Mouse (Mus musculus): ENCODE measurements at regions not wholly inside any gene's neighbourhood (a gene's known extent, or its start where the extent isn't known, plus 50 kb on each side); places are given as distances from the start of the nearest gene placed in this dataset.
A peak's percentile ranks its signal among the peaks of the same experiment; 100 is the strongest.

GRCm38 (mm10) chr1:23462411-23462810 lies 64.8 kb upstream of the Ogfrl1 start:
- H3K4me3 ChIP-seq (ENCODE audit: low read length): no peak overlapping the region
- H3K36me3 ChIP-seq (ENCODE audit: insufficient read depth, low read length): no peaks in the 10 kb centered on the region
- H3K27me3 ChIP-seq (ENCODE audit: insufficient read depth, low read length): no peaks in the 10 kb centered on the region
- H3K4me2 ChIP-seq (replicated peaks; ENCODE audit: low read depth, low read length): no peak overlapping the region
- no peaks in the 10 kb centered on the region for H3K9me3 ChIP-seq (ENCODE audit: low read length)
- H3K9ac ChIP-seq (replicated peaks; ENCODE audit: low read length): no peak overlapping the region
- no peak overlapping the region for H3K27ac ChIP-seq (ENCODE audit: low read length)
- WGBS: 89% methylated on average over 3 of the region's 3 CpGs
- ATAC-seq (ENCODE audit: low FRiP score, low TSS enrichment): no peak
- no peaks in the 10 kb centered on the region for H3K4me1 ChIP-seq (ENCODE audit: insufficient read depth, low read length)

GRCm38 (mm10) chr1:23464081-23464480 lies 66.5 kb upstream of the Ogfrl1 start:
- H3K27ac ChIP-seq (ENCODE audit: low read length): no peak overlapping the region
- no peaks in the 10 kb centered on the region for H3K36me3 ChIP-seq (ENCODE audit: insufficient read depth, low read length)
- no peak overlapping the region for H3K4me2 ChIP-seq (replicated peaks; ENCODE audit: low read depth, low read length)
- no peaks in the 10 kb centered on the region for H3K4me1 ChIP-seq (ENCODE audit: insufficient read depth, low read length)
- WGBS: 63% methylated on average over 3 of the region's 3 CpGs
- no peak for ATAC-seq (ENCODE audit: low FRiP score, low TSS enrichment)
- no peak overlapping the region for H3K4me3 ChIP-seq (ENCODE audit: low read length)
- H3K9ac ChIP-seq (replicated peaks; ENCODE audit: low read length): no peak overlapping the region
- H3K9me3 ChIP-seq (ENCODE audit: low read length): no peaks in the 10 kb centered on the region
- H3K27me3 ChIP-seq (ENCODE audit: insufficient read depth, low read length): no peaks in the 10 kb centered on the region

GRCm38 (mm10) chr1:23466340-23466739 lies 68.8 kb upstream of the Ogfrl1 start:
- ATAC-seq (ENCODE audit: low FRiP score, low TSS enrichment): no peak

GRCm38 (mm10) chr1:23467405-23467804 lies 69.8 kb upstream of the Ogfrl1 start:
- no peak overlapping the region for H3K4me3 ChIP-seq (ENCODE audit: low read length)
- WGBS: 84% methylated on average over 2 of the region's 2 CpGs

More at GRCm38 (mm10) chr1:23466340-23466739, 68.8 kb upstream of the Ogfrl1 start:
- Histone ChIP-seq H3K4me2 (replicated peaks; ENCODE audit: low read depth, low read length) (no peak overlapping the region), H3K27ac (ENCODE audit: low read length) (no peak overlapping the region), H3K27me3 (ENCODE audit: insufficient read depth, low read length) (no peaks in the 10 kb centered on the region), H3K36me3 (ENCODE audit: insufficient read depth, low read length) (no peaks in the 10 kb centered on the region), H3K9me3 (ENCODE audit: low read length) (no peaks in the 10 kb centered on the region), H3K4me1 (ENCODE audit: insufficient read depth, low read length) (no peaks in the 10 kb centered on the region), H3K4me3 (ENCODE audit: low read length) (no peak overlapping the region), H3K9ac (replicated peaks; ENCODE audit: low read length) (no peak overlapping the region)
- WGBS: 64% methylated on average over 7 of the region's 7 CpGs

GRCm38 (mm10) chr1:23480776-23481320 lies 83.3 kb upstream of the Ogfrl1 start:
- H3K36me3 ChIP-seq (ENCODE audit: insufficient read depth, low read length): no peaks in the 10 kb centered on the region
- H3K4me2 ChIP-seq (replicated peaks; ENCODE audit: low read depth, low read length): no peak overlapping the region
- H3K27ac ChIP-seq (ENCODE audit: low read length): no peak overlapping the region
- H3K4me1 ChIP-seq (ENCODE audit: insufficient read depth, low read length): no peaks in the 10 kb centered on the region
- no peak overlapping the region for H3K9ac ChIP-seq (replicated peaks; ENCODE audit: low read length)
- no peak for ATAC-seq (ENCODE audit: low FRiP score, low TSS enrichment)
- no peaks in the 10 kb centered on the region for H3K27me3 ChIP-seq (ENCODE audit: insufficient read depth, low read length)
- H3K9me3 ChIP-seq (ENCODE audit: low read length): no peaks in the 10 kb centered on the region
- H3K4me3 ChIP-seq (ENCODE audit: low read length): no peak overlapping the region
- WGBS: 54% methylated on average over 5 of the region's 5 CpGs

More at GRCm38 (mm10) chr1:23467405-23467804, 69.8 kb upstream of the Ogfrl1 start:
- Histone ChIP-seq H3K27ac (ENCODE audit: low read length) (no peak overlapping the region), H3K27me3 (ENCODE audit: insufficient read depth, low read length) (no peaks in the 10 kb centered on the region), H3K4me1 (ENCODE audit: insufficient read depth, low read length) (no peaks in the 10 kb centered on the region), H3K4me2 (replicated peaks; ENCODE audit: low read depth, low read length) (no peak overlapping the region), H3K9me3 (ENCODE audit: low read length) (no peaks in the 10 kb centered on the region), H3K36me3 (ENCODE audit: insufficient read depth, low read length) (no peaks in the 10 kb centered on the region), H3K9ac (replicated peaks; ENCODE audit: low read length) (no peak overlapping the region)
- ATAC-seq (ENCODE audit: low FRiP score, low TSS enrichment): no peak

- H3K36me3 ChIP-seq (ENCODE audit: insufficient read depth, low read length): no peaks in the 10 kb centered on the region
- H3K4me3 ChIP-seq (ENCODE audit: low read length): no peak overlapping the region
- H3K27ac ChIP-seq (ENCODE audit: low read length): no peak overlapping the region
- no peak overlapping the region for H3K9ac ChIP-seq (replicated peaks; ENCODE audit: low read length)
- H3K9me3 ChIP-seq (ENCODE audit: low read length): no peaks in the 10 kb centered on the region
- ATAC-seq (ENCODE audit: low FRiP score, low TSS enrichment): no peak
- WGBS: 49% methylated on average over 1 of the region's 1 CpGs
- H3K4me1 ChIP-seq (ENCODE audit: insufficient read depth, low read length): no peaks in the 10 kb centered on the region
- no peak overlapping the region for H3K4me2 ChIP-seq (replicated peaks; ENCODE audit: low read depth, low read length)
- H3K27me3 ChIP-seq (ENCODE audit: insufficient read depth, low read length): no peaks in the 10 kb centered on the region
These were observed 87.0 kb upstream of the Ogfrl1 start for GRCm38 (mm10) chr1:23484566-23484965.

- no peaks in the 10 kb centered on the region for H3K9me3 ChIP-seq (ENCODE audit: low read length)
These were observed 87.7 kb upstream of the Ogfrl1 start for GRCm38 (mm10) chr1:23485150-23485775.

GRCm38 (mm10) chr1:23487031-23487430 lies 89.5 kb upstream of the Ogfrl1 start:
- Histone ChIP-seq H3K4me3 (ENCODE audit: low read length) (no peak overlapping the region), H3K36me3 (ENCODE audit: insufficient read depth, low read length) (no peaks in the 10 kb centered on the region), H3K9me3 (ENCODE audit: low read length) (no peaks in the 10 kb centered on the region), H3K4me2 (replicated peaks; ENCODE audit: low read depth, low read length) (no peak overlapping the region), H3K9ac (replicated peaks; ENCODE audit: low read length) (no peak overlapping the region), H3K4me1 (ENCODE audit: insufficient read depth, low read length) (peaks cover 14% of the 10 kb centered on the region), H3K27ac (ENCODE audit: low read length) (no peak overlapping the region), H3K27me3 (ENCODE audit: insufficient read depth, low read length) (no peaks in the 10 kb centered on the region)
- ATAC-seq (ENCODE audit: low FRiP score, low TSS enrichment): no peak

More at GRCm38 (mm10) chr1:23485150-23485775, 87.7 kb upstream of the Ogfrl1 start:
- H3K4me1 ChIP-seq (ENCODE audit: insufficient read depth, low read length): peaks cover 3% of the 10 kb centered on the region; the same call in 1 of the 2 replicates
- H3K27ac ChIP-seq (ENCODE audit: low read length): no peak overlapping the region
- WGBS: 79% methylated on average over 3 of the region's 3 CpGs
- no peaks in the 10 kb centered on the region for H3K27me3 ChIP-seq (ENCODE audit: insufficient read depth, low read length)
- peak; percentile 40; the same call in 1 of the 2 replicates for ATAC-seq (ENCODE audit: low FRiP score, low TSS enrichment)
- H3K9ac ChIP-seq (replicated peaks; ENCODE audit: low read length): no peak overlapping the region
- no peak overlapping the region for H3K4me2 ChIP-seq (replicated peaks; ENCODE audit: low read depth, low read length)
- no peak overlapping the region for H3K4me3 ChIP-seq (ENCODE audit: low read length)
- no peaks in the 10 kb centered on the region for H3K36me3 ChIP-seq (ENCODE audit: insufficient read depth, low read length)

- 31% methylated on average over 10 of the region's 10 CpGs for WGBS
These were observed 93.1 kb upstream of the Ogfrl1 start for GRCm38 (mm10) chr1:23490640-23491039.

GRCm38 (mm10) chr1:23491041-23491440 lies 93.5 kb upstream of the Ogfrl1 start:
- Histone ChIP-seq H3K36me3 (ENCODE audit: insufficient read depth, low read length) (no peaks in the 10 kb centered on the region), H3K9me3 (ENCODE audit: low read length) (no peaks in the 10 kb centered on the region), H3K9ac (replicated peaks; ENCODE audit: low read length) (no peak overlapping the region), H3K27ac (ENCODE audit: low read length) (no peak overlapping the region), H3K27me3 (ENCODE audit: insufficient read depth, low read length) (no peaks in the 10 kb centered on the region), H3K4me2 (replicated peaks; ENCODE audit: low read depth, low read length) (no peak overlapping the region; the same call in 1 of the 2 replicates), H3K4me3 (ENCODE audit: low read length) (no peak overlapping the region), H3K4me1 (ENCODE audit: insufficient read depth, low read length) (peaks cover 14% of the 10 kb centered on the region)
- 37% methylated on average over 6 of the region's 6 CpGs for WGBS
- 0 out of 2 replicates have a peak, but pooled peaks have one; percentile 36 for ATAC-seq (ENCODE audit: low FRiP score, low TSS enrichment)

More at GRCm38 (mm10) chr1:23490640-23491039, 93.1 kb upstream of the Ogfrl1 start:
- no peak overlapping the region for H3K27ac ChIP-seq (ENCODE audit: low read length)
- peaks cover 14% of the 10 kb centered on the region for H3K4me1 ChIP-seq (ENCODE audit: insufficient read depth, low read length)
- H3K36me3 ChIP-seq (ENCODE audit: insufficient read depth, low read length): no peaks in the 10 kb centered on the region
- H3K4me3 ChIP-seq (ENCODE audit: low read length): no peak overlapping the region
- H3K9me3 ChIP-seq (ENCODE audit: low read length): no peaks in the 10 kb centered on the region
- H3K4me2 ChIP-seq (replicated peaks; ENCODE audit: low read depth, low read length): peak overlapping the region; percentile 27
- ATAC-seq (ENCODE audit: low FRiP score, low TSS enrichment): peak; percentile 73; the same call in 1 of the 2 replicates
- no peak overlapping the region for H3K9ac ChIP-seq (replicated peaks; ENCODE audit: low read length)
- H3K27me3 ChIP-seq (ENCODE audit: insufficient read depth, low read length): no peaks in the 10 kb centered on the region

Data from kidney, embryonic 16.5 days (tissue).